Mouse (Mus musculus) midbrain, embryonic 13.5 days (tissue): ENCODE measurements around the gene Ralgps1. TPM values are rescaled to one million over a fixed set of nuclear protein-coding genes. Genes with fewer than 3 reads are reported as not detected.
"Not testable (repeated sequence)": the region's sequence is repeated elsewhere in the genome, so short reads cannot be mapped to it uniquely, and the experiment has no call there.

Source experiments
- ATAC-seq: fragments of 200-750 bp; cut with Nextera tagmentation; 2 replicates; pipeline ENCODE4 v1.8.0; 2017; ENCODE audit warnings: mild to moderate bottlenecking, moderate TSS enrichment, moderate library complexity
- H3K27ac ChIP-seq: fragments of 300-500 bp; sonication (generic); 2 replicates; pipeline ENCODE4 v1.5.1; 2015; ENCODE audit warnings: inconsistent platforms, mild to moderate bottlenecking, moderate library complexity
- H3K27me3 ChIP-seq: fragments of 300-500 bp; sonication (generic); 2 replicates; pipeline ENCODE4 v1.6.1; 2015; ENCODE audit warnings: mild to moderate bottlenecking, inconsistent platforms
- H3K36me3 ChIP-seq: fragments of 300-500 bp; sonication (generic); 2 replicates; pipeline ENCODE4 v1.6.1; 2015; ENCODE audit warnings: mild to moderate bottlenecking, inconsistent platforms
- H3K4me1 ChIP-seq: fragments of 300-500 bp; sonication (generic); replicated peaks from 2 replicates; pipeline ENCODE4 v1.6.1; 2015; ENCODE audit warnings: inconsistent platforms
- H3K4me2 ChIP-seq: fragments of 300-500 bp; sonication (generic); replicated peaks from 2 replicates; pipeline ENCODE4 v1.6.1; 2015; ENCODE audit warnings: moderate library complexity, mild to moderate bottlenecking, inconsistent platforms
- H3K4me3 ChIP-seq: fragments of 300-500 bp; sonication (generic); replicated peaks from 2 replicates; pipeline ENCODE4 v1.5.1; 2015; ENCODE audit warnings: mild to moderate bottlenecking, inconsistent platforms
- H3K9ac ChIP-seq: fragments of 300-500 bp; sonication (generic); replicated peaks from 2 replicates; pipeline ENCODE4 v1.6.1; 2015; ENCODE audit warnings: mild to moderate bottlenecking, inconsistent platforms
- H3K9me3 ChIP-seq: fragments of 300-500 bp; sonication (generic); 2 replicates; pipeline ENCODE4 v1.6.1; 2016; ENCODE audit warnings: mild to moderate bottlenecking, inconsistent platforms
- WGBS: fragments of 180-500 bp; shearing (Covaris S2); methylation state at CpG from one replicate; pipeline ENCODE4 v1.1.7; 2015; 5-methylcytosine and 5-hydroxymethylcytosine counted together
- polyA plus RNA-seq: library from polyadenylated mRNA; unstranded; fragments of >200 nt; fragmentation: Nextera tagmentation; extraction: Ambion mirVana; gene quantifications from 2 replicates; pipeline ENCODE4 v1.2.1, GENCODE M21; 2015

Ralgps1 gene
- polyA plus RNA-seq, 1 experiment from 2014 or later: 37.0 TPM

DNA sequence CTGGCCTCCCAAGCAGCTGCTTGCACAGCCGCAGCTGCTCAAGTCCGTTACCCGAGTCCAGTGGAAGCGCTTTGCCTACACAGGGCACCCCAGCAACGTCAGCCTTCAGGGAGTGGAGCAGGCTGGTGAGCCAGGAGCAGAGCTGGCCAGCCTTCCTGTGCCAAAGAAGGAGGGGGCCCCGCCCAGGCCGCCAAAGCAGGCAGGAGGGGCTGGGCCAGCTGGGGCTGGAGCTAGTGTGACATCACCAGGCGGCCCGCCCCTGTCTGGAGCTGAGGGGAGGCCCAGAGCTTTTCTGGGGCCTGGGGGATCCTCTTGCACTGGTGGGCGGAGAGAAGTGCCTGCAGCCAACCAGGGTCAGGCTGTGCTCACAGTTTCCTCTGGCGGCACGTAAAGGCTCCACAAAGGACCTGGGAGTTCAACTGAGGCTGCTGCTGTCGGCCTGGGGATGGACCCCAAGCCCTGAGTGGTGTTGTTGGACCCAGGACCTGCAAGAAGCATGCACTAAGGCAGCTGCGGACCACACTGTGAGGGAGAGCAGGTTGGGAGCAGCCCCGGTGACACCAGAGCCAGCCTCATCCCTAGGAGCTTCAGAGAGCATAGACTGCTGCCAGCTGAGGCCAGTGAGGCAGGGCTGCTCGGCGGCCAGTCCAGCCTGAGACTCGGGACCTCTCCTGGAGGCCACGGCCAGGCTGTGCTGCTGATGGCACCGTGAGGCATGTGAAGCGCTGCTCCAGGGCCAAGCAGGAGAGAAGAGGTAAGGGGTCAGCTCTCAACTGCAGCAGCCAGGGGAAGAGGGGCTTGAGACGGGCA is 155.4 kb downstream of the Ralgps1 start, which contains the start of gene Angptl2:
Gene Angptl2 (plus strand): TSS at position 370 of the 810 bp plus-strand sequence.
- Histone ChIP-seq H3K9ac (peak within 1 kb of the TSS; percentile 72), H3K9me3 (no peaks in the 10 kb centered on the region), H3K27ac (peak within 1 kb of the TSS; percentile 91), H3K4me1 (peaks cover 46% of the 10 kb centered on the region), H3K36me3 (no peaks in the 10 kb centered on the region), H3K27me3 (no peaks in the 10 kb centered on the region), H3K4me2 (peak within 1 kb of the TSS; percentile 73), H3K4me3 (peak within 1 kb of the TSS; percentile 48)
- ATAC-seq: peak; percentile 95
- under 1% methylated on average over 22 of the region's 22 CpGs for WGBS

GRCm38 (mm10) chr2:33215177-33215699 is 156.0 kb downstream of the Ralgps1 start:
- Histone ChIP-seq H3K4me2 (peak overlapping the region; percentile 73), H3K9me3 (no peaks in the 10 kb centered on the region), H3K4me3 (peak overlapping the region; percentile 48), H3K27ac (peak overlapping the region; percentile 91), H3K36me3 (no peaks in the 10 kb centered on the region), H3K4me1 (peaks cover 46% of the 10 kb centered on the region), H3K27me3 (no peaks in the 10 kb centered on the region), H3K9ac (peak overlapping the region; percentile 72; the same call in 1 of the 2 replicates)
- no peak for ATAC-seq
- WGBS: 74% methylated on average over 5 of the region's 5 CpGs

DNA sequence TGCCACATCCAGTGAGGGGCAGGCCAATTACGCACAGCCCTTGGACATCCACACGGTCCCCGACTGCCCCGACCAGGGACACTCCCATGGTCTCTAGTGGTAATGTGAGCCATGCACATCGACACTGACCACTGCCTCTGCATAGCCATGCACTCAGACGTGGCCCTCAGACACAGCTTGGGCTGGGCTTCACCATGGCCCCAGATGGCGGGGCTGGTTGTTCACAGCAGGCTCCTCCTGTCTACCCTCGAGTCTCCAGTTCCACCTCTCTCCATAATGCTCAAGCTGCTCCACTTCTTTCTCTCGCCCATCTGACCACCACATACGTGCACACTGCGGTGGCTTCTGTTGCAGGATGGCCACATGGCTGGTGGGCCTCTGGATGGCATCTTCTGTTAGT is 160.0 kb downstream of the Ralgps1 start:
- 87% methylated on average over 11 of the region's 11 CpGs for WGBS
- ATAC-seq, H3K36me3 ChIP-seq, H3K9ac ChIP-seq, H3K27ac ChIP-seq, H3K27me3 ChIP-seq, H3K4me3 ChIP-seq, H3K9me3 ChIP-seq, H3K4me2 ChIP-seq: not testable (repeated sequence)
- peaks cover 23% of the 10 kb centered on the region for H3K4me1 ChIP-seq

DNA sequence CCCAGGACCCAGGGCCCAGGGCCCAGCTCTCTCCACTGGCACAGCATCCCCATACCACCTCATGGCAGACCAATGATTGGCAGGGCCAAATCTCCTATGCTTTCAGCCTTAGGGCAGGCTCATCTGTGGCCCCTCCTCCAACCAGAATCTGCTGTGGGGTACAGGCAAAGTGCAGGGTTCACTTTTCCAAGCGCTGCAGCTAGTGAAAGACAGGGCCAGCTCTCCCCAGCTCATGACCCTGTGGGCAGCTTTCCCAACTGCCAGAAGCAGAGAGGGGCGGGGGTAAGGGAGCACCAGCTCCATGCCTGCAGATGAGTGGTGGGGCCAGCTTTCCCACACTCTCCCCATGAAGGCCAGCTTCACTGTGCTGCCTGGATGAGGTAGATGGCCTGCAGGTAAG is 160.4 kb downstream of the Ralgps1 start:
- H3K27ac ChIP-seq: no peak overlapping the region
- no peak overlapping the region for H3K9ac ChIP-seq
- no peaks in the 10 kb centered on the region for H3K36me3 ChIP-seq
- H3K27me3 ChIP-seq: no peaks in the 10 kb centered on the region
- no peak overlapping the region for H3K4me2 ChIP-seq
- WGBS: 84% methylated on average over 2 of the region's 2 CpGs
- H3K4me3 ChIP-seq: no peak overlapping the region
- H3K4me1 ChIP-seq: peaks cover 23% of the 10 kb centered on the region
- no peaks in the 10 kb centered on the region for H3K9me3 ChIP-seq
- ATAC-seq: no peak

DNA sequence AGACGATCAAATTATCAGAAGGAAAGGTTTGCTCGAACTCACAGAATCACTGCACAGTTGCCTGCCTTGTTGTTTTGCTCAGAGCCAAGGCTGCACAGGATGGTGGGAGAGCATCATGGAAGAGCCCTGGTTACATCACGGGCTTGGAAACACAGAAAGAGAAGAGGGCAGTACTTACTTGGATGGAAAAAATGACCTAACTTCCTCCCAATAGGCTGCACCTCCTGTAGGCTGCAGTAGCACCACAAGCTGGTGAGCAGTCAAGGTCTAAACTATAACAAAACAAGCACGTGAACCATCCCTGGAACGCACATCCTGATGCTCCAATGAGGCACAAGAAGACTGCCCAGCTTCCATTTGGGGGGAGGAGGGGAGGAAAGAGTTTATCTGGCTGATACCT is 163.2 kb downstream of the Ralgps1 start:
- H3K9me3 ChIP-seq: no peaks in the 10 kb centered on the region
- no peak for ATAC-seq
- 92% methylated on average over 5 of the region's 5 CpGs for WGBS

GRCm38 (mm10) chr2:33207069-33207468 is 164.2 kb downstream of the Ralgps1 start:
- H3K9ac ChIP-seq: no peak overlapping the region
- no peaks in the 10 kb centered on the region for H3K36me3 ChIP-seq
- no peaks in the 10 kb centered on the region for H3K9me3 ChIP-seq
- ATAC-seq: no peak
- no peak overlapping the region for H3K4me3 ChIP-seq
- no peak overlapping the region for H3K4me2 ChIP-seq
- no peaks in the 10 kb centered on the region for H3K27me3 ChIP-seq
- WGBS: 35% methylated on average over 4 of the region's 4 CpGs
- 0 out of 2 replicates have a peak overlapping the region, but pooled peaks have one; percentile 51 for H3K27ac ChIP-seq
- peaks cover 35% of the 10 kb centered on the region for H3K4me1 ChIP-seq

More for the DNA sequence above, 163.2 kb downstream of the Ralgps1 start:
- Histone ChIP-seq H3K4me1 (peaks cover 30% of the 10 kb centered on the region), H3K27ac (no peak overlapping the region), H3K4me3 (no peak overlapping the region), H3K9ac (no peak overlapping the region), H3K27me3 (no peaks in the 10 kb centered on the region), H3K36me3 (no peaks in the 10 kb centered on the region), H3K4me2 (no peak overlapping the region)

GRCm38 (mm10) chr2:33205939-33206525 is 165.3 kb downstream of the Ralgps1 start:
- no peaks in the 10 kb centered on the region for H3K27me3 ChIP-seq
- H3K4me2 ChIP-seq: no peak overlapping the region
- no peaks in the 10 kb centered on the region for H3K36me3 ChIP-seq
- no peaks in the 10 kb centered on the region for H3K9me3 ChIP-seq
- H3K4me1 ChIP-seq: peaks cover 39% of the 10 kb centered on the region
- 50% methylated on average over 14 of the region's 14 CpGs for WGBS
- peak overlapping the region; percentile 30; the same call in 1 of the 2 replicates for H3K27ac ChIP-seq
- H3K9ac ChIP-seq: no peak overlapping the region
- no peak overlapping the region for H3K4me3 ChIP-seq
- ATAC-seq: peak; percentile 44; the same call in 1 of the 2 replicates

DNA sequence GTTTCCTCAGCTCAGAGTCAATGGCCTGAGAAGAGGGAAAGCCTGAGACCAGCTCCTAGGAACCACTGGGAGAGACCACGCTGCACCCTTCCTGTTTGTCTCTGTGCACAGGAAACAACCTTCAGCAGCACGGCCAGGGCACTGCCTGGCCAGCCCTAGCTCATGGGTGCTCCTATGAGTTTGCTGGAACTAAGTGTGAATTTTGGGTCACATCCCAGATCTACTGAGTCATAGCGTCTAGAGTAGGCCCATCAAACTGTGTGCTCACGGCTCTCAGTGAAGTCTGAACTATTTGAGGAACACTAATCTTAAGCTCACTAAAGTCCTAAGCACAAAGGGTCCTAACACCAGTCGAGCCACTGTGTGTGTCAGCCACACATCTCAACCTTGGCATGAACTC is 166.3 kb downstream of the Ralgps1 start:
- H3K36me3 ChIP-seq: peaks cover 5% of the 10 kb centered on the region; the same call in 1 of the 2 replicates
- peaks cover 39% of the 10 kb centered on the region for H3K4me1 ChIP-seq
- H3K27ac ChIP-seq: no peak overlapping the region
- 89% methylated on average over 5 of the region's 5 CpGs for WGBS
- no peaks in the 10 kb centered on the region for H3K9me3 ChIP-seq
- no peak overlapping the region for H3K4me3 ChIP-seq
- 0 out of 2 replicates have a peak overlapping the region, but pooled peaks have one; percentile 19 for H3K9ac ChIP-seq
- ATAC-seq: no peak
- H3K27me3 ChIP-seq: no peaks in the 10 kb centered on the region
- no peak overlapping the region for H3K4me2 ChIP-seq

DNA sequence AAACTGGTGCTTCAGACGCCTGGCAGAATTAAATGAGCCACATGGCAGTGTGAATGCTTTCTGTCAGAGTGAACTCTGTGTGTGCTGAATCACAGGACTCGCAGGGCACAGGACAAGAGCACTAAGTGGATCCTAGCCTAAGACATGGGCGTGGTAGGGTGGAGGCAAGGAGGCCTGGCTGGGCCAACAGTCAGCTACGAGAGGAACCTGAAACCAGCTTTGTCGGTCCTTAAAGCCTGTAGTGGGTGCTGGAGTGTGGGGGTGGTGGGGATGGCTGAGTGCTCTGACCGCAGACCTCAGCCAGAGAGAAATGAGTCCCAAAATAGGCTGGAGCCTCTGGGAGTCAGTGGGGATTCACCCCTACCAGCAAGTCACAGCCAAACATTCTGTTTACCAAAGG is 168.0 kb downstream of the Ralgps1 start:
- 59% methylated on average over 6 of the region's 6 CpGs for WGBS
- ATAC-seq: no peak
- Histone ChIP-seq H3K4me2 (no peak overlapping the region), H3K36me3 (peaks cover 9% of the 10 kb centered on the region; the same call in 1 of the 2 replicates), H3K9me3 (no peaks in the 10 kb centered on the region), H3K4me3 (no peak overlapping the region), H3K27me3 (no peaks in the 10 kb centered on the region), H3K9ac (peak overlapping the region; percentile 5; the same call in 1 of the 2 replicates), H3K4me1 (peaks cover 39% of the 10 kb centered on the region), H3K27ac (0 out of 2 replicates have a peak overlapping the region, but pooled peaks have one; percentile 3)

DNA sequence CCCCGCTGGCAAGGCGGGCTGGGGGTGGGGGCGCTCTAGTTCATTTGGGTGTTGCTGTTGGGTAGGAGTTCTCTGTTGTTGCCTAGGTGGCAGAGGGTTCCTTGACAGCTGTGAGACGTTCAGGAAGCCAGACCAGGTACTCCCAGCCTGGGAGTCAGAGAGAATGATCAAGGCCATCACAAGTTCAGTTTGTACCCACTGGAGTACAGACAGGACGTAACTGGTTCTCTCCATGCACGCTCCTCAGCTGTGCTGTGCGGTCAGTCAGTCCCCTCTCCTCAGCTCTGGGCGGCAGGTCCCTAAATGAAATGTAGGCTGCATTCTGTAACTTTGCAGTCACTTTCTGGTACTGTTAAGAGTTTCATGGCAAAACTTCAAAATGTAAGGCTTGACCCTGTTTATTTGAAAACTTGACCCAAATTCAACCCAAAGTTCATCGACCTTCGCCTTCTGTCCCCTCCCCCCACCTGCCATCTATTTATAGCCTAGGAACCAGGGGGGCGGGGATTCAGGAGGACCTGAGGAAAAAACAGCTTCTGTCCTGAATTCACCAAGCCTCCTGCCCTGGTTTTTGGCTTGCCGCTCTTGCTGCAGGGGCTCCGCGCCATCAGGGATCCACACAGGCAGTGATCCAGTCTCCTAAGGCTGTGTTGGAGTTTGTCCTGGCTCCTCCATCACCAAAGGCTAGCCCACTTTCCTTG is 170.8 kb downstream of the Ralgps1 start:
- ATAC-seq: no peak
- WGBS: 78% methylated on average over 14 of the region's 14 CpGs
- H3K9me3 ChIP-seq: no peaks in the 10 kb centered on the region
- H3K9ac ChIP-seq: no peak overlapping the region
- H3K36me3 ChIP-seq: peaks cover 9% of the 10 kb centered on the region; the same call in 1 of the 2 replicates
- H3K4me1 ChIP-seq: peaks cover 21% of the 10 kb centered on the region
- no peak overlapping the region for H3K27ac ChIP-seq
- H3K4me2 ChIP-seq: no peak overlapping the region
- H3K27me3 ChIP-seq: no peaks in the 10 kb centered on the region
- no peak overlapping the region for H3K4me3 ChIP-seq

GRCm38 (mm10) chr2:33189976-33190375 is 181.3 kb downstream of the Ralgps1 start:
- 83% methylated on average over 3 of the region's 3 CpGs for WGBS

More at GRCm38 (mm10) chr2:33189976-33190375, 181.3 kb downstream of the Ralgps1 start:
- Histone ChIP-seq H3K27ac (no peak overlapping the region), H3K36me3 (no peaks in the 10 kb centered on the region), H3K4me2 (no peak overlapping the region), H3K4me1 (no peaks in the 10 kb centered on the region; the same call in 1 of the 2 replicates), H3K9ac (no peak overlapping the region), H3K4me3 (no peak overlapping the region), H3K27me3 (no peaks in the 10 kb centered on the region), H3K9me3 (no peaks in the 10 kb centered on the region)
- ATAC-seq: no peak
